Mouse (Mus musculus) forebrain, embryonic 15.5 days (tissue): ENCODE measurements around the gene Unc5cl. TPM values are rescaled to one million over a fixed set of nuclear protein-coding genes. Genes with fewer than 3 reads are reported as not detected.

Experiments
- ATAC-seq: fragments of 200-750 bp; cut with Nextera tagmentation; replicated peaks from 2 replicates; pipeline ENCODE4 v1.8.0; 2017; ENCODE audit warnings: mild to moderate bottlenecking, moderate TSS enrichment, moderate library complexity
- H3K27ac ChIP-seq: fragments of 300-500 bp; sonication (generic); replicated peaks from 2 replicates; pipeline ENCODE4 v1.5.1; 2015; ENCODE audit warnings: mild to moderate bottlenecking, inconsistent platforms
- H3K27me3 ChIP-seq: fragments of 300-500 bp; sonication (generic); 2 replicates; pipeline ENCODE4 v1.6.1; 2015; ENCODE audit warnings: inconsistent platforms
- H3K36me3 ChIP-seq: fragments of 300-500 bp; sonication (generic); 2 replicates; pipeline ENCODE4 v1.6.1; 2015; ENCODE audit warnings: mild to moderate bottlenecking, inconsistent platforms
- H3K4me1 ChIP-seq: fragments of 300-500 bp; sonication (generic); 2 replicates; pipeline ENCODE4 v1.6.1; 2015; ENCODE audit warnings: inconsistent platforms
- H3K4me2 ChIP-seq: fragments of 300-500 bp; sonication (generic); replicated peaks from 2 replicates; pipeline ENCODE4 v1.6.1; 2015; ENCODE audit warnings: mild to moderate bottlenecking, inconsistent platforms
- H3K4me3 ChIP-seq: fragments of 300-500 bp; sonication (generic); 2 replicates; pipeline ENCODE4 v1.5.1; 2015; ENCODE audit warnings: mild to moderate bottlenecking, inconsistent platforms
- H3K9ac ChIP-seq: fragments of 300-500 bp; sonication (generic); replicated peaks from 2 replicates; pipeline ENCODE4 v1.6.1; 2015; ENCODE audit warnings: mild to moderate bottlenecking, inconsistent platforms
- H3K9me3 ChIP-seq: fragments of 300-500 bp; sonication (generic); 2 replicates; pipeline ENCODE4 v1.6.1; 2016; ENCODE audit warnings: inconsistent platforms
- WGBS: fragments of 180-500 bp; shearing (Covaris S2); methylation state at CpG from one replicate; pipeline ENCODE4 v1.1.7; 2015; ENCODE audit warnings: mixed read lengths; 5-methylcytosine and 5-hydroxymethylcytosine counted together
- polyA plus RNA-seq: library from polyadenylated mRNA; unstranded; fragments of >200 nt; fragmentation: Nextera tagmentation; extraction: Ambion mirVana; gene quantifications from 2 replicates; pipeline ENCODE4 v1.2.1, GENCODE M21; 2015

The Unc5cl gene
- polyA plus RNA-seq, 1 experiment from 2014 or later, result 0.17 TPM

- Histone ChIP-seq H3K4me1 (no peaks in the 10 kb centered on the region), H3K36me3 (no peaks in the 10 kb centered on the region), H3K27me3 (no peaks in the 10 kb centered on the region), H3K9me3 (no peaks in the 10 kb centered on the region), H3K9ac (no peak overlapping the region), H3K27ac (no peak overlapping the region), H3K4me2 (no peak overlapping the region), H3K4me3 (no peak overlapping the region)
- WGBS, result 40% methylated on average over 14 of the region's 14 CpGs
- ATAC-seq, result 0 out of 2 replicates have a peak, but pooled peaks have one; percentile 43
These were observed 79.4 kb downstream of the Unc5cl start for GRCm38 (mm10) chr17:48533844-48534705.

GRCm38 (mm10) chr17:48538328-48538727, 83.6 kb downstream of the Unc5cl start:
- Histone ChIP-seq H3K9me3 (no peaks in the 10 kb centered on the region), H3K4me1 (peaks cover 2% of the 10 kb centered on the region), H3K36me3 (no peaks in the 10 kb centered on the region), H3K9ac (no peak overlapping the region), H3K4me2 (no peak overlapping the region), H3K27me3 (no peaks in the 10 kb centered on the region), H3K27ac (no peak overlapping the region), H3K4me3 (no peak overlapping the region)
- WGBS, result 88% methylated on average over 5 of the region's 5 CpGs
- ATAC-seq, result no peak

- Histone ChIP-seq H3K4me1 (peaks cover 5% of the 10 kb centered on the region), H3K36me3 (no peaks in the 10 kb centered on the region), H3K4me3 (no peak overlapping the region), H3K4me2 (no peak overlapping the region), H3K27me3 (no peaks in the 10 kb centered on the region), H3K9me3 (no peaks in the 10 kb centered on the region), H3K27ac (no peak overlapping the region), H3K9ac (no peak overlapping the region)
- ATAC-seq, result no peak
- WGBS, result 80% methylated on average over 17 of the region's 17 CpGs
These were observed 84.6 kb downstream of the Unc5cl start for GRCm38 (mm10) chr17:48539326-48539725.

- Histone ChIP-seq H3K27me3 (no peaks in the 10 kb centered on the region), H3K4me1 (peaks cover 5% of the 10 kb centered on the region), H3K4me2 (no peak overlapping the region), H3K36me3 (no peaks in the 10 kb centered on the region), H3K9ac (no peak overlapping the region), H3K9me3 (no peaks in the 10 kb centered on the region), H3K27ac (no peak overlapping the region), H3K4me3 (no peak overlapping the region)
- WGBS, result 66% methylated on average over 11 of the region's 11 CpGs
- 0 out of 2 replicates have a peak, but pooled peaks have one; percentile 14 for ATAC-seq
These were observed 88.0 kb downstream of the Unc5cl start for GRCm38 (mm10) chr17:48542733-48543132.

GRCm38 (mm10) chr17:48543301-48543765, 88.6 kb downstream of the Unc5cl start:
- no peak for ATAC-seq
- Histone ChIP-seq H3K36me3 (no peaks in the 10 kb centered on the region), H3K9ac (no peak overlapping the region), H3K4me1 (peaks cover 5% of the 10 kb centered on the region), H3K27me3 (no peaks in the 10 kb centered on the region), H3K4me3 (no peak overlapping the region), H3K9me3 (no peaks in the 10 kb centered on the region), H3K27ac (peak overlapping the region; percentile 3; the same call in 1 of the 2 replicates), H3K4me2 (no peak overlapping the region; the same call in 1 of the 2 replicates)
- 52% methylated on average over 15 of the region's 15 CpGs for WGBS

- Histone ChIP-seq H3K27ac (no peak overlapping the region), H3K4me1 (peaks cover 5% of the 10 kb centered on the region), H3K4me3 (no peak overlapping the region), H3K9me3 (no peaks in the 10 kb centered on the region), H3K36me3 (no peaks in the 10 kb centered on the region), H3K9ac (no peak overlapping the region), H3K4me2 (no peak overlapping the region), H3K27me3 (no peaks in the 10 kb centered on the region)
- ATAC-seq, result no peak
- WGBS, result 93% methylated on average over 9 of the region's 9 CpGs
These were observed 90.0 kb downstream of the Unc5cl start for GRCm38 (mm10) chr17:48544722-48545121.

- Histone ChIP-seq H3K27ac (no peak overlapping the region), H3K4me1 (peaks cover 5% of the 10 kb centered on the region), H3K36me3 (no peaks in the 10 kb centered on the region), H3K9ac (no peak overlapping the region), H3K4me2 (no peak overlapping the region), H3K27me3 (no peaks in the 10 kb centered on the region), H3K4me3 (no peak overlapping the region), H3K9me3 (no peaks in the 10 kb centered on the region)
- ATAC-seq, result peak; percentile 73
- 79% methylated on average over 28 of the region's 28 CpGs for WGBS
These were observed 90.7 kb downstream of the Unc5cl start for GRCm38 (mm10) chr17:48545223-48545943.

- Histone ChIP-seq H3K4me1 (peaks cover 5% of the 10 kb centered on the region), H3K36me3 (no peaks in the 10 kb centered on the region), H3K4me2 (no peak overlapping the region), H3K27ac (no peak overlapping the region), H3K9ac (no peak overlapping the region), H3K27me3 (no peaks in the 10 kb centered on the region), H3K9me3 (no peaks in the 10 kb centered on the region), H3K4me3 (no peak overlapping the region)
- 86% methylated on average over 11 of the region's 11 CpGs for WGBS
- ATAC-seq, result no peak
These were observed 91.3 kb downstream of the Unc5cl start for GRCm38 (mm10) chr17:48546036-48546435.

GRCm38 (mm10) chr17:48547668-48548067, 93.0 kb downstream of the Unc5cl start:
- Histone ChIP-seq H3K4me3 (no peak overlapping the region), H3K4me1 (peaks cover 5% of the 10 kb centered on the region), H3K27me3 (no peaks in the 10 kb centered on the region), H3K9me3 (no peaks in the 10 kb centered on the region), H3K27ac (no peak overlapping the region), H3K9ac (no peak overlapping the region), H3K36me3 (no peaks in the 10 kb centered on the region), H3K4me2 (no peak overlapping the region)
- WGBS, result 85% methylated on average over 6 of the region's 6 CpGs
- no peak for ATAC-seq

- Histone ChIP-seq H3K27me3 (no peaks in the 10 kb centered on the region), H3K4me2 (no peak overlapping the region), H3K4me3 (no peak overlapping the region), H3K9ac (no peak overlapping the region), H3K36me3 (no peaks in the 10 kb centered on the region), H3K9me3 (no peaks in the 10 kb centered on the region), H3K4me1 (no peaks in the 10 kb centered on the region), H3K27ac (no peak overlapping the region)
- 80% methylated on average over 4 of the region's 4 CpGs for WGBS
- ATAC-seq, result no peak
These were observed 97.3 kb downstream of the Unc5cl start for GRCm38 (mm10) chr17:48551788-48552531.

GRCm38 (mm10) chr17:48552532-48552915, 97.8 kb downstream of the Unc5cl start:
- no peak for ATAC-seq
- no peak overlapping the region for H3K27ac ChIP-seq
- H3K4me2 ChIP-seq, result no peak overlapping the region
- no peaks in the 10 kb centered on the region for H3K4me1 ChIP-seq
- whole genome bisulfite sequencing, result 91% methylated on average over 3 of the region's 3 CpGs
- no peaks in the 10 kb centered on the region for H3K9me3 ChIP-seq
- no peaks in the 10 kb centered on the region for H3K27me3 ChIP-seq
- H3K4me3 ChIP-seq, result no peak overlapping the region
- H3K36me3 ChIP-seq, result no peaks in the 10 kb centered on the region
- H3K9ac ChIP-seq, result no peak overlapping the region
